Mouse (Mus musculus): ENCODE results near the gene Arhgap27. TPM values are rescaled to one million over a fixed set of nuclear protein-coding genes. Genes with fewer than 3 reads are reported as not detected.

Gene Arhgap27
- polyA plus RNA-seq, 1 experiment from 2014 or later, result 2.8 TPM

DNA sequence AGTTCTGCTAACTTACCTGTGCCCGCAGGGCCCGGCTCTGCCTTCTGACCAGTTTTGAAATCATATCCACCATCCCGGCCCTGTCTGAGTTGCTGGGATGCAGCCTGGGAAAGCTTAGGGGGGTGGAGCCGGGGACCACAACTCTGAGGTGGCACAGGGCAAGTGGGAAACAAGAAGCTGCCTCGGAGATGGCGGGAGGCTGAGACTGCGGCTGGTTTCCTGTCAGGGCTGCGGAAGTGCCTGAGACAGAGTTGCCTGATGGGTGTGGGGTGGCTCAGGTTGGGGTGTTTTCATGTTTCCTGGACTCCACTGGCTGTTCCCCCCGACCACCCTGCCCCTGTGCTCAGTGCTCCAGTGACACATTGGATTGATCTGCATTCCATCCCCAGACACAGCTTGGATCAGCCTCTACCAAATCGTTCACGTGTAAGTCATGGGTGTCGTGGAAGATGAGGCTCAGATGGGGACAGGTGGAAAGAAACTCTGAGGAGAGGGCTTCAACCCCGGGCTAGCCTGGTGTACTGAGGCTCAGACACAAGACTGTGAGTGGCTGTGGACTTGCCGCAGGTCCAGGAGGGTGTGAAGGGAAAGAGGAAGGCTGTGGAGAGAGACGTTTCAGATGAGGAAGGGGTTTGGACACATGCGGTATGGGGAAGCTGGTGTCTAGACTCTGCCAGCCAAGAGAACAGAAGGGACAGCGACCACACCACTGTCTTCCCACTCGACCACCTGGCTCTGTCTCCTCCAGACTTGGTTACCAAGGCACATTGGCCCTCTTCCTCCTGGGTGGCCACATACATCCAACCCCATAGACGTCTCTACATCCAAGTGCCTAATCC, 18.8 kb downstream of the Arhgap27 start:
- H3K36me3 ChIP-seq (ENCODE audit: control insufficient read depth, insufficient read depth, low read length), result no peaks in the 10 kb centered on the region
- no peaks in the 10 kb centered on the region for H3K9me3 ChIP-seq (ENCODE audit: control insufficient read depth, low read length)
- WGBS, result 76% methylated on average over 19 of the region's 19 CpGs
- H3K9ac ChIP-seq (ENCODE audit: low read length), result no peak overlapping the region
- ATAC-seq (ENCODE audit: low FRiP score), result no peak
- H3K27ac ChIP-seq (ENCODE audit: low read depth, low read length), result no peak overlapping the region
- H3K27me3 ChIP-seq (ENCODE audit: control insufficient read depth, insufficient read depth, low read length), result no peaks in the 10 kb centered on the region
- no peak overlapping the region for H3K4me2 ChIP-seq
- no peak overlapping the region for H3K4me3 ChIP-seq (ENCODE audit: low read depth, low read length)
- H3K4me1 ChIP-seq (ENCODE audit: control insufficient read depth, insufficient read depth, low read length), result no peaks in the 10 kb centered on the region
- DNase-seq (ENCODE audit: low spot score, missing footprints), result no peak

DNA sequence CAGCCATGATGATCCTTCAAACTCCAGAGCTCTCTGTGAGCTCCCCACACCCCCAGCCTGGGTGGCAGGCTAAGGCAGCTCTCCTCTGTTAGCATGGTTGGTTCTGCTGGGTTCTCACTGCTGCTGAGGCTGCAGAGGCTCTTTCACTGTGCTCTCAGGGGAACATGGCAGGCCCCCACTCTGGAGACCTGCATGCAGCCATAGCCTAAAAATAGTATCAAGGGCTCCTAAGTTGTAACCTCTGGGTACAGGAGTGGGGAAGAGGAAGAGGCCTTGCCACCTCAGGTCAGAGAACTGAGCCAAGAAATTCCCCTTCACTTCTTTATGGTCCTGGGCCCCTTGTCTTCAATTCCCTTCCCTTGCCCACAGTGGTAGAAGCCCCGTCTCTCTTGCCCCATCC, 19.6 kb downstream of the Arhgap27 start:
- Histone ChIP-seq H3K4me1 (ENCODE audit: control insufficient read depth, insufficient read depth, low read length) (no peaks in the 10 kb centered on the region), H3K27me3 (ENCODE audit: control insufficient read depth, insufficient read depth, low read length) (no peaks in the 10 kb centered on the region), H3K27ac (ENCODE audit: low read depth, low read length) (no peak overlapping the region), H3K4me3 (ENCODE audit: low read depth, low read length) (no peak overlapping the region), H3K9me3 (ENCODE audit: control insufficient read depth, low read length) (no peaks in the 10 kb centered on the region), H3K9ac (ENCODE audit: low read length) (no peak overlapping the region), H3K36me3 (ENCODE audit: control insufficient read depth, insufficient read depth, low read length) (no peaks in the 10 kb centered on the region), H3K4me2 (no peak overlapping the region)
- ATAC-seq (ENCODE audit: low FRiP score) (no peak), DNase-seq (ENCODE audit: low spot score, missing footprints) (no peak)
- 81% methylated on average over 1 of the region's 1 CpGs for WGBS

DNA sequence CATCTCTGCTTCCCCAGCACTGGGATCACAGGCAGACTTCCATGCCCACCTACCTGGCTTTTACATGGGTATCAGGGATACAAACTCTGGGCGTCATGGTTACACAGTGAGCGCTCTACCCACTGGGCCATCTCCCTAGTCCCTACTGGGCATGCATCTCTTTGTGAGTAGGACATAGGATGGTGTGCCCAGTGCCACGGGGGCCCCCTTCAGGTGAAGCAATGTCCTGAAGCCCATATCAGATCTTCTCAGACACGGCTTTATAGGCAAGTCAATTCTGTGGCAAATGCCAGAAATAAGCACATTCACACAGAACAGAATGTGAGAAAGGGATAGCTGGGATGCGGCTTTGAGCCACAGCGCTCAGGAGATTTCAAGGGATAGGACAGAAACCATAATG, 20.4 kb downstream of the Arhgap27 start:
- Histone ChIP-seq H3K4me1 (ENCODE audit: control insufficient read depth, insufficient read depth, low read length) (no peaks in the 10 kb centered on the region), H3K4me3 (ENCODE audit: low read depth, low read length) (no peak overlapping the region), H3K9me3 (ENCODE audit: control insufficient read depth, low read length) (no peaks in the 10 kb centered on the region), H3K36me3 (ENCODE audit: control insufficient read depth, insufficient read depth, low read length) (no peaks in the 10 kb centered on the region), H3K27me3 (ENCODE audit: control insufficient read depth, insufficient read depth, low read length) (no peaks in the 10 kb centered on the region), H3K4me2 (no peak overlapping the region), H3K9ac (ENCODE audit: low read length) (no peak overlapping the region), H3K27ac (ENCODE audit: low read depth, low read length) (no peak overlapping the region)
- 85% methylated on average over 6 of the region's 6 CpGs for WGBS
- DNase-seq (ENCODE audit: low spot score, missing footprints), result no peak
- ATAC-seq (ENCODE audit: low FRiP score), result no peak

DNA sequence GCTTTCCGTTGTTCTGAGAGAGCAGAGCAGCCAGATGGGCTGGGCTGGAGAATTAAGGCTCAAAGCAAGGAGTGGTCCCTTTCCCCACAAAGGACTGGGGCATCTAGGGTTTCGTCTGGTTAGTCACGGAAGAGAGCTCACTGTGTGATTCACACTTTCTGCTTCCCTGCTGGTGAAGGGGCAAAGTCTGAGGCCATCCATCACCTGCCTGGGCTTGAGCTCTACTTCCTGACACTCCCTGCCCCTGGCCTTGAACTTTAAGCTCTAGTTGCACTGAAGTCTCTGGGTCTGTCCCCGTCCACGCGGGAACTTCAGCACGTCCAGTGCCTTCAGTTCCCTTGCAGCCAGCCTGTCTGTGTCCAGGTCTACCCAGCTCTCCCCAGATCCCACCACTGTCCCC, 22.8 kb downstream of the Arhgap27 start:
- Histone ChIP-seq H3K4me3 (ENCODE audit: low read depth, low read length) (no peak overlapping the region), H3K27ac (ENCODE audit: low read depth, low read length) (no peak overlapping the region), H3K36me3 (ENCODE audit: control insufficient read depth, insufficient read depth, low read length) (no peaks in the 10 kb centered on the region), H3K4me1 (ENCODE audit: control insufficient read depth, insufficient read depth, low read length) (no peaks in the 10 kb centered on the region), H3K4me2 (no peak overlapping the region), H3K9ac (ENCODE audit: low read length) (no peak overlapping the region), H3K27me3 (ENCODE audit: control insufficient read depth, insufficient read depth, low read length) (no peaks in the 10 kb centered on the region), H3K9me3 (ENCODE audit: control insufficient read depth, low read length) (no peaks in the 10 kb centered on the region)
- no peak for ATAC-seq (ENCODE audit: low FRiP score)
- no peak for DNase-seq (ENCODE audit: low spot score, missing footprints)
- WGBS, result 50% methylated on average over 7 of the region's 7 CpGs

DNA sequence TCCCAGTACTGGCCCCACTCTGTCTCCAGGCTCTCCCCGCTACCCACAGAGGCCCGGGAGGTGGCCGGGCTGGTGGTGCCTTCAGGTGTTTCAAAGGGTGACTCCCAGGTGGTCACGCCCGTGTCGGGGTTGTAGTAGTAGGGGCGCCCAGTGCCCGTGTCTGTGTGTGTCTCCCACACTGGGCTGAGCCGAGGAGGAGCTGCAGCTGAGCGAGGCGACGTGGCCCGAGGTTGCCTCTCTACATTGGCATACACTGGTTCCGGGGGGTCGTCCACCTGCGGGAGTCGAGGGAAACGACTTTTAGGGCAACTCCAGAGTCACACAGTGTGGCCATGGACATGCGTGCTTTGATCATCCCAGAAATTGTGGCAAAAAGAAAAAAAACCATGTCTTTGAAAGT, 23.4 kb downstream of the Arhgap27 start:
- Histone ChIP-seq H3K4me2 (0 out of 2 replicates have a peak overlapping the region, but pooled peaks have one; percentile 15), H3K4me3 (ENCODE audit: low read depth, low read length) (no peak overlapping the region), H3K27ac (ENCODE audit: low read depth, low read length) (no peak overlapping the region), H3K9me3 (ENCODE audit: control insufficient read depth, low read length) (no peaks in the 10 kb centered on the region), H3K9ac (ENCODE audit: low read length) (no peak overlapping the region), H3K36me3 (ENCODE audit: control insufficient read depth, insufficient read depth, low read length) (no peaks in the 10 kb centered on the region), H3K27me3 (ENCODE audit: control insufficient read depth, insufficient read depth, low read length) (no peaks in the 10 kb centered on the region), H3K4me1 (ENCODE audit: control insufficient read depth, insufficient read depth, low read length) (no peaks in the 10 kb centered on the region)
- ATAC-seq (ENCODE audit: low FRiP score) (no peak), DNase-seq (ENCODE audit: low spot score, missing footprints) (no peak)
- 76% methylated on average over 19 of the region's 19 CpGs for WGBS

DNA sequence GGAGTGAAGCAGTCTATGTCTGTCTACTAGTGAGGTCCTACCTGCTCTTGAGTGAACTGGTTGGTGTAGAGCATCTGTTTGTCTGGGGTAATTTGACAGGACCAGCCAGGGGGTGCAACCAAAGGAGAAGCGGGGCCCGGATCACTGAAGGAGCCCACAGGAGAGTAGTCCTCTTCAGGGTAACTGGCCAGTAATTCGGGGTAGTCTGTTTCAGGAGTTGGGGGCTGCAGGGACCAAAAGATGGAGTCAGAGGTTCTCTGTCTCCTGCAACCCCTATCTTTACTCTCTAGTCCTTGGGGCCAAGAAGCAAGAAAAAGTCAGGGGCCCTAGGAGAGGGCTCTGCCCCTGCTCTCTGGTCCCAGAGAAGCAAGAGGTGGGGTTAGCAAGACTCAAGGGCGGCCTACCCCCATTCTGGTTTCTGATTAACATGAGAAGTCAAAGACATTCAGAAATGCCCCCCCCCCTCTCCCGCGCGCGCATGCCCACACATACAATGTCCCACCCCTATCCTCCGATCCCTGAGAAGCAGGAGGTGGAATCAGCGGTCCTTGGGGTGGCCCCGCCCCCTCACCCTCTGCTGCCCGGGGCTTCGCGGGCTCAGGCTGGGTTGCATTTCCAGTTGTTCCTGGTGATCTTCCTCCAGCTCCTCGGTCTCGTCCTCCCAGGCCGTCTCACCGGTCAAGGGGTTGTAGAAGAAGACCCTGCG, 23.9 kb downstream of the Arhgap27 start:
- H3K4me2 ChIP-seq, result 0 out of 2 replicates have a peak overlapping the region, but pooled peaks have one; percentile 15
- no peaks in the 10 kb centered on the region for H3K9me3 ChIP-seq (ENCODE audit: control insufficient read depth, low read length)
- WGBS, result 50% methylated on average over 14 of the region's 19 CpGs
- H3K4me3 ChIP-seq (ENCODE audit: low read depth, low read length), result no peak overlapping the region
- DNase-seq (ENCODE audit: low spot score, missing footprints) (no peak), ATAC-seq (ENCODE audit: low FRiP score) (no peak)
- no peaks in the 10 kb centered on the region; the same call in 1 of the 2 replicates for H3K27me3 ChIP-seq (ENCODE audit: control insufficient read depth, insufficient read depth, low read length)
- no peaks in the 10 kb centered on the region for H3K36me3 ChIP-seq (ENCODE audit: control insufficient read depth, insufficient read depth, low read length)
- H3K4me1 ChIP-seq (ENCODE audit: control insufficient read depth, insufficient read depth, low read length), result no peaks in the 10 kb centered on the region
- H3K9ac ChIP-seq (ENCODE audit: low read length), result no peak overlapping the region
- no peak overlapping the region for H3K27ac ChIP-seq (ENCODE audit: low read depth, low read length)

DNA sequence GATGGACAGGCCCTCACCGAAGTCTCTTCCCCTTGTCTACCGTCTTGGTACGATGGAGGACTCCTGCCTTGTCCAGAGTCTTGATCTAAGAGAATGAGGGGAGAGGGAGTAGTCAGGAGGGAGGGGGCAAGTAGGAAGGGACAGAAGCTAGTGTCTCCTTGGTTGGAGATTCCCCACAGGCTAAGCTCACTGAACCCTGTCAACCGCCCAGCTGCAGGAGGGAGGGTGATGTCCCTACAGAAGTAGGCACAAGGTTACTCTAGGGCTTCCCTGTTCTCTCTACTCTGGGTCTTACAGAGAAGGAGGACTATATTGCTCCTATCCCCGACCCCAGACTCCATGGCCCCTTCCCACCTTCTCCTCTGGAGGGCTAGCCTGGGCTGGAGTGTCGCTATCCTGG, 24.8 kb downstream of the Arhgap27 start:
- H3K4me2 ChIP-seq, result no peak overlapping the region
- H3K9ac ChIP-seq (ENCODE audit: low read length), result no peak overlapping the region
- no peak overlapping the region for H3K27ac ChIP-seq (ENCODE audit: low read depth, low read length)
- DNase-seq (ENCODE audit: low spot score, missing footprints) (no peak), ATAC-seq (ENCODE audit: low FRiP score) (no peak)
- WGBS, result 91% methylated on average over 6 of the region's 6 CpGs
- H3K4me1 ChIP-seq (ENCODE audit: control insufficient read depth, insufficient read depth, low read length), result no peaks in the 10 kb centered on the region
- no peaks in the 10 kb centered on the region for H3K9me3 ChIP-seq (ENCODE audit: control insufficient read depth, low read length)
- peaks cover 7% of the 10 kb centered on the region for H3K27me3 ChIP-seq (ENCODE audit: control insufficient read depth, insufficient read depth, low read length)
- no peak overlapping the region for H3K4me3 ChIP-seq (ENCODE audit: low read depth, low read length)
- no peaks in the 10 kb centered on the region for H3K36me3 ChIP-seq (ENCODE audit: control insufficient read depth, insufficient read depth, low read length)

DNA sequence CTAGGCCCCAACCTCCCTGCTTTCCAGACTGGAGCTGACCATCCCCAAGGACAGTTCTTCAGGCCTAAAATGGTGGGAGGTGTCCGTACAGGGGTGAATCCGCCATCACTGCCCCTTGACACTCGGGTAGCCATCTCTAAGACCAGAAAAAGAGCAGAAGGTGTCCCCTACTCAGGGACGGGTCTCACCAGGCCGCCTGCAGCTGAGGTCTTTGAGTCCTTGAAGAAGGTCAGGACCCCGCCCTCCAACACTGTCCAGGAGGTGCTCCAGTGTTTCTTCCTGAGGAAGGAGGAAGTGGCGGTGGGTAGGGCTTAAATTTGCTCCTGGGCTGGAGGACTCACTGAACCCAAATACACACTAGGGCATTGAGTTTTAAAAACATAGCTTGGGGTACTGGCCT, 25.4 kb downstream of the Arhgap27 start:
- Histone ChIP-seq H3K27me3 (ENCODE audit: control insufficient read depth, insufficient read depth, low read length) (peaks cover 13% of the 10 kb centered on the region), H3K4me3 (ENCODE audit: low read depth, low read length) (no peak overlapping the region), H3K36me3 (ENCODE audit: control insufficient read depth, insufficient read depth, low read length) (no peaks in the 10 kb centered on the region), H3K27ac (ENCODE audit: low read depth, low read length) (no peak overlapping the region), H3K9ac (ENCODE audit: low read length) (no peak overlapping the region), H3K4me2 (no peak overlapping the region), H3K9me3 (ENCODE audit: control insufficient read depth, low read length) (no peaks in the 10 kb centered on the region), H3K4me1 (ENCODE audit: control insufficient read depth, insufficient read depth, low read length) (no peaks in the 10 kb centered on the region)
- DNase-seq (ENCODE audit: low spot score, missing footprints), result no peak
- 81% methylated on average over 7 of the region's 7 CpGs for WGBS
- ATAC-seq (ENCODE audit: low FRiP score), result no peak

DNA sequence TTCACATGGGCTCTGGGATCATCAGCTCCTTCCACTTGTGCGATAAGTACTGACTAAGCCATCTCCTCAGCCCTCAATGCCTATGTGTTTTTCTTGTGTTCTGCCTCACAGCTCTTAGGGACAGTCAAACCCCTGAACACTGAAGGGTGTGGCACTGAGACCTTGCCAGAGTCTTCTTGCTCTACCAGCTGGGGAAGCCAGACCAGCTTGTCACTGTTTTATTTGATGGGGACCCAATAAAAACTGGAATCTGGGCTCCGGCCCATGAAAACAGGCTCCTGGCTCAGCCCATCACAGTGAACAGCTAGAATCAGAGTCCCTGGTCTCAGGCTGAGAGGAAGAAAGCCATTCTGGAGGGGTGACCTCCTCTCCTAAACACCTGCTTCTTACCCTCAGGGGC, 26.3 kb downstream of the Arhgap27 start:
- Histone ChIP-seq H3K27ac (ENCODE audit: low read depth, low read length) (no peak overlapping the region), H3K27me3 (ENCODE audit: control insufficient read depth, insufficient read depth, low read length) (peaks cover 18% of the 10 kb centered on the region), H3K4me3 (ENCODE audit: low read depth, low read length) (no peak overlapping the region), H3K4me2 (no peak overlapping the region), H3K9me3 (ENCODE audit: control insufficient read depth, low read length) (no peaks in the 10 kb centered on the region), H3K4me1 (ENCODE audit: control insufficient read depth, insufficient read depth, low read length) (peaks cover 2% of the 10 kb centered on the region; the same call in 1 of the 2 replicates), H3K9ac (ENCODE audit: low read length) (no peak overlapping the region), H3K36me3 (ENCODE audit: control insufficient read depth, insufficient read depth, low read length) (no peaks in the 10 kb centered on the region)
- 94% methylated on average over 2 of the region's 2 CpGs for WGBS
- DNase-seq (ENCODE audit: low spot score, missing footprints), result no peak
- no peak for ATAC-seq (ENCODE audit: low FRiP score)

Data from midbrain, embryonic 11.5 days (tissue).